Mouse (Mus musculus): ENCODE measurements around the gene Klra17.

DNA sequence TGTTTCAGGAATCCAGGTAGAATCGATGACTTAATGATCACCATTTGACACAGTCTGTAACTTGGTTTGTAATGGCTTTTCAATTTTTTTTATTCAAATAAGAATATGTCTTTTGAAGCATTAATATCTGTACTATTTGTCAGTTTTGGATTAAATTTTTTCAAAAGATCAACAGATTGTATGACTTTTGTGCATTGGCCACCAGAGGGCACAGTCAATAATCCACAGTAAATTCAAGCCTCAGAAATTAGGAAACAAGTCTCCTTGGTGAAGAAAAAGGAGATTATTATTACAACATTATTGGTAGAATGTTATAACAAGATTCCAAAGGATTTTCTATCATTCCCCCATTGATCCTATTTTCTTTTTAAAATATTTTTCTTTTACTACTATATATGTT lies 50.9 kb downstream of the Klra17 start:
- TF ChIP-seq GATA1 (IDR thresholded peaks at IDR 0.05; ENCODE audit: low read length) (no peak), TAL1 (IDR thresholded peaks at IDR 0.05; ENCODE audit: low read length) (no peak)

Data from erythroblast, embryonic 14.5 days (primary cell).